Mouse (Mus musculus) heart, adult 2 months (tissue): ENCODE results near the gene Nrg3.

Experiments
- CTCF ChIP-seq: fragments of 200-600 bp; IDR thresholded peaks from 2 replicates; pipeline ENCODE4 v1.8.1; 2022; ENCODE audit warnings: antibody characterized with exemption, mild to moderate bottlenecking, moderate library complexity
- POLR2A ChIP-seq: fragments of 200-500 bp; IDR thresholded peaks from 2 replicates; pipeline ENCODE4 v1.6.1; 2011; ENCODE audit warnings: mild to moderate bottlenecking, low read depth, low read length, control low read depth; ENCODE audit not compliant: insufficient read depth

DNA sequence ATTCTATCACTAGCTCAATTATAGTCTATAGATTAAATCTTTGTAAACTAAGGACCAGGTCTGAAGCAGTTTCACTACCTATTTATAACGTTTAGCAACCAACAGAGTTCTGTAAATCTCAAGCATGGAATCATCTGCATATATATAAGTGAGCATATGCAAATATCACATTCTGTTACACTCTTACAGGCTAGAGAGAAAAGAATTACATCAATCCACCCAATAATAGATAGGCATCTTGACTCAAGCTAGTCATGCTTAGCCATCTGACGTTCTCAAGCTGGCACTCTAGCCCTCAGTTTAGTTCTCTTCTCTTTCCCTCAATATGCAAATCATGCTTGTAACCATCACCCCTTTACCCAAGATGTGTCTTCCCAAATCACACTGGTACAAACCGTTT, 835.8 kb downstream of the Nrg3 start:
- no peak for TF ChIP-seq CTCF
- no peak for TF ChIP-seq POLR2A
